Mouse (Mus musculus) urinary bladder, postnatal 36 days (tissue): ENCODE data around the gene Pcmt1.
"Not testable (repeated sequence)": the region's sequence is repeated elsewhere in the genome, so short reads cannot be mapped to it uniquely, and the experiment has no call there.

ENCODE experiments used
- DNase-seq, 2 experiments: peaks; one replicate each; pipeline ENCODE4 v3.0.0; 2022; ENCODE audit warnings: low spot score in 2 of 2, mixed read lengths in 1 of 2

Pcmt1 gene

GRCm38 (mm10) chr10:7645911-7646310 lies 35.0 kb downstream of the Pcmt1 start:
- no peak for DNase-seq

- DNase-seq, result no peak
These were observed 40.6 kb downstream of the Pcmt1 start for GRCm38 (mm10) chr10:7640366-7640765.

- DNase-seq, result no peak
These were observed 49.8 kb downstream of the Pcmt1 start for GRCm38 (mm10) chr10:7630951-7631720.

- no peak for DNase-seq
These were observed 50.6 kb downstream of the Pcmt1 start for GRCm38 (mm10) chr10:7630286-7630685.

GRCm38 (mm10) chr10:7629092-7629491 lies 51.8 kb downstream of the Pcmt1 start:
- no peak for DNase-seq

- DNase-seq, result no peak
These were observed 56.9 kb downstream of the Pcmt1 start for GRCm38 (mm10) chr10:7623861-7624518.

- DNase-seq, result no peak
These were observed 58.6 kb downstream of the Pcmt1 start for GRCm38 (mm10) chr10:7622378-7622777.

- no peak for DNase-seq
These were observed 60.2 kb downstream of the Pcmt1 start for GRCm38 (mm10) chr10:7620723-7621122.

GRCm38 (mm10) chr10:7619821-7620241 lies 61.1 kb downstream of the Pcmt1 start:
- no peak for DNase-seq

GRCm38 (mm10) chr10:7617556-7617955 lies 63.4 kb downstream of the Pcmt1 start:
- not testable (repeated sequence) for DNase-seq

- DNase-seq, result not testable (repeated sequence)
These were observed 63.8 kb downstream of the Pcmt1 start for GRCm38 (mm10) chr10:7617146-7617545.

- DNase-seq, result no peak
These were observed 66.1 kb downstream of the Pcmt1 start for GRCm38 (mm10) chr10:7614834-7615233.

- DNase-seq, result not testable (repeated sequence)
These were observed 68.7 kb downstream of the Pcmt1 start for GRCm38 (mm10) chr10:7612210-7612609.

- no peak for DNase-seq
These were observed 69.3 kb downstream of the Pcmt1 start for GRCm38 (mm10) chr10:7611647-7612046.

GRCm38 (mm10) chr10:7608611-7609010 lies 72.3 kb downstream of the Pcmt1 start:
- DNase-seq, result no peak

- DNase-seq, result no peak
These were observed 74.5 kb downstream of the Pcmt1 start for GRCm38 (mm10) chr10:7606437-7606836.

GRCm38 (mm10) chr10:7605168-7605567 lies 75.8 kb downstream of the Pcmt1 start:
- no peak for DNase-seq

- peak; percentile 74 to 75 for DNase-seq
These were observed 80.3 kb downstream of the Pcmt1 start for GRCm38 (mm10) chr10:7600647-7601046.

- no peak for DNase-seq
These were observed 82.8 kb downstream of the Pcmt1 start for GRCm38 (mm10) chr10:7598177-7598576.

- DNase-seq, result no peak
These were observed 84.7 kb downstream of the Pcmt1 start for GRCm38 (mm10) chr10:7596251-7596650.

GRCm38 (mm10) chr10:7594797-7595196 lies 86.1 kb downstream of the Pcmt1 start:
- DNase-seq, result no peak

GRCm38 (mm10) chr10:7590792-7591191 lies 90.1 kb downstream of the Pcmt1 start:
- DNase-seq, result no peak

- no peak for DNase-seq
These were observed 90.7 kb downstream of the Pcmt1 start for GRCm38 (mm10) chr10:7590234-7590689.
